Mouse (Mus musculus) kidney, embryonic 16.5 days (tissue): ENCODE measurements around the gene Cd36. TPM values are rescaled to one million over a fixed set of nuclear protein-coding genes. Genes with fewer than 3 reads are reported as not detected.
"Not testable (repeated sequence)": the region's sequence is repeated elsewhere in the genome, so short reads cannot be mapped to it uniquely, and the experiment has no call there.

ENCODE experiments used
- ATAC-seq: fragments of 200-750 bp; cut with Nextera tagmentation; 2 replicates; pipeline ENCODE4 v1.8.0; 2017; ENCODE audit warnings: moderate TSS enrichment; ENCODE audit not compliant: low FRiP score, low TSS enrichment
- H3K27ac ChIP-seq: fragments of 300-500 bp; sonication (generic); 2 replicates; pipeline ENCODE4 v1.5.1; 2014; ENCODE audit warnings: low read length
- H3K27me3 ChIP-seq: fragments of 300-500 bp; sonication (generic); 2 replicates; pipeline ENCODE4 v1.6.1; 2014; ENCODE audit warnings: low read length, control low read depth, mixed read lengths; ENCODE audit not compliant: insufficient read depth
- H3K36me3 ChIP-seq: fragments of 300-500 bp; sonication (generic); 2 replicates; pipeline ENCODE4 v1.6.1; 2014; ENCODE audit warnings: low read length, control low read depth, mixed read lengths; ENCODE audit not compliant: insufficient read depth
- H3K4me1 ChIP-seq: fragments of 300-500 bp; sonication (generic); 2 replicates; pipeline ENCODE4 v1.6.1; 2014; ENCODE audit warnings: low read length, control low read depth, mixed read lengths; ENCODE audit not compliant: insufficient read depth
- H3K4me2 ChIP-seq: fragments of 300-500 bp; sonication (generic); replicated peaks from 2 replicates; pipeline ENCODE4 v1.6.1; 2014; ENCODE audit warnings: low read depth, low read length
- H3K4me3 ChIP-seq: fragments of 300-500 bp; sonication (generic); 2 replicates; pipeline ENCODE4 v1.5.1; 2014; ENCODE audit warnings: mild to moderate bottlenecking, low read length
- H3K9ac ChIP-seq: fragments of 300-500 bp; sonication (generic); replicated peaks from 2 replicates; pipeline ENCODE4 v1.6.1; 2014; ENCODE audit warnings: low read length
- H3K9me3 ChIP-seq: fragments of 300-500 bp; sonication (generic); 2 replicates; pipeline ENCODE4 v1.6.1; 2016; ENCODE audit warnings: low read length, control low read depth
- WGBS: fragments of 180-500 bp; shearing (Covaris S2); extraction: QIAGEN DNeasy Blood & Tissue Kit; methylation state at CpG from one replicate; pipeline ENCODE4 v1.1.7; 2014; 5-methylcytosine and 5-hydroxymethylcytosine counted together
- polyA plus RNA-seq: library from polyadenylated mRNA; unstranded; fragments of >200 nt; fragmentation: Nextera tagmentation; extraction: Ambion mirVana; gene quantifications from 2 replicates; pipeline ENCODE4 v1.2.1, GENCODE M21; 2015

Cd36 gene
- polyA plus RNA-seq: 10.1 and 12.7 TPM in 2 replicates

- no peak within 1 kb of the TSS for H3K27ac ChIP-seq
- ATAC-seq: no peak; the same call in 1 of the 2 replicates
- peaks cover 5% of the 10 kb centered on the region; the same call in 1 of the 2 replicates for H3K4me1 ChIP-seq
- no peak within 1 kb of the TSS for H3K4me3 ChIP-seq
- H3K4me2 ChIP-seq: 0 out of 2 replicates have a peak within 1 kb of the TSS, but pooled peaks have one; percentile 10
- no peaks in the 10 kb centered on the region for H3K27me3 ChIP-seq
- H3K36me3 ChIP-seq: no peaks in the 10 kb centered on the region
- no peaks in the 10 kb centered on the region for H3K9me3 ChIP-seq
- no peak within 1 kb of the TSS; the same call in 1 of the 2 replicates for H3K9ac ChIP-seq
- 20% methylated on average over 5 of the region's 5 CpGs for WGBS
Observed at GRCm38 (mm10) chr5:17888598-17888997, at the start of gene Cd36. Gene Cd36, minus strand, starts transcription at chr5:17888801.

- Histone ChIP-seq H3K27ac (no peak overlapping the region), H3K9me3 (no peaks in the 10 kb centered on the region), H3K36me3 (no peaks in the 10 kb centered on the region), H3K4me3 (no peak overlapping the region), H3K4me2 (no peak overlapping the region), H3K27me3 (no peaks in the 10 kb centered on the region), H3K4me1 (no peaks in the 10 kb centered on the region), H3K9ac (no peak overlapping the region)
- WGBS: 73% methylated on average over 1 of the region's 1 CpGs
- ATAC-seq: no peak
Observed at GRCm38 (mm10) chr5:17934501-17934900, 45.9 kb upstream of the Cd36 start.

GRCm38 (mm10) chr5:17931588-17931987 is 43.0 kb upstream of the Cd36 start:
- H3K4me1 ChIP-seq, H3K36me3 ChIP-seq, H3K4me3 ChIP-seq, ATAC-seq, H3K27ac ChIP-seq, H3K9me3 ChIP-seq, H3K4me2 ChIP-seq, H3K9ac ChIP-seq, H3K27me3 ChIP-seq: not testable (repeated sequence)
- WGBS: 97% methylated on average over 2 of the region's 2 CpGs

GRCm38 (mm10) chr5:17929006-17929567 is 40.5 kb upstream of the Cd36 start:
- 0 out of 2 replicates have a peak, but pooled peaks have one; percentile 42 for ATAC-seq
- Histone ChIP-seq H3K36me3 (no peaks in the 10 kb centered on the region), H3K27ac (no peak overlapping the region), H3K27me3 (no peaks in the 10 kb centered on the region), H3K4me1 (peaks cover 15% of the 10 kb centered on the region), H3K9ac (no peak overlapping the region), H3K4me2 (no peak overlapping the region), H3K4me3 (no peak overlapping the region), H3K9me3 (no peaks in the 10 kb centered on the region)
- WGBS: 43% methylated on average over 7 of the region's 7 CpGs

- no peak overlapping the region for H3K27ac ChIP-seq
- H3K9me3 ChIP-seq: no peaks in the 10 kb centered on the region
- H3K36me3 ChIP-seq: no peaks in the 10 kb centered on the region
- peaks cover 17% of the 10 kb centered on the region for H3K4me1 ChIP-seq
- no peak overlapping the region for H3K4me2 ChIP-seq
- no peak overlapping the region for H3K9ac ChIP-seq
- peak; percentile 68 for ATAC-seq
- H3K27me3 ChIP-seq: no peaks in the 10 kb centered on the region
- H3K4me3 ChIP-seq: no peak overlapping the region
- 31% methylated on average over 4 of the region's 4 CpGs for WGBS
Observed at GRCm38 (mm10) chr5:17928471-17928870, 39.9 kb upstream of the Cd36 start.

GRCm38 (mm10) chr5:17924085-17924518 is 35.5 kb upstream of the Cd36 start:
- Histone ChIP-seq H3K9ac (no peak overlapping the region), H3K27me3 (no peaks in the 10 kb centered on the region), H3K4me2 (no peak overlapping the region), H3K9me3 (no peaks in the 10 kb centered on the region), H3K4me3 (no peak overlapping the region), H3K27ac (peak overlapping the region; percentile 54; the same call in 1 of the 2 replicates), H3K4me1 (peaks cover 19% of the 10 kb centered on the region), H3K36me3 (no peaks in the 10 kb centered on the region)
- ATAC-seq: peak; percentile 86
- 24% methylated on average over 2 of the region's 2 CpGs for WGBS

GRCm38 (mm10) chr5:17923648-17924047 is 35.0 kb upstream of the Cd36 start:
- Histone ChIP-seq H3K9ac (no peak overlapping the region), H3K27me3 (no peaks in the 10 kb centered on the region), H3K27ac (peak overlapping the region; percentile 8; the same call in 1 of the 2 replicates), H3K4me3 (no peak overlapping the region), H3K4me2 (no peak overlapping the region), H3K36me3 (no peaks in the 10 kb centered on the region), H3K9me3 (no peaks in the 10 kb centered on the region), H3K4me1 (peaks cover 19% of the 10 kb centered on the region)
- WGBS: 71% methylated on average over 3 of the region's 3 CpGs
- peak; percentile 77; the same call in 1 of the 2 replicates for ATAC-seq

GRCm38 (mm10) chr5:17918966-17919365 is 30.4 kb upstream of the Cd36 start:
- no peak overlapping the region for H3K27ac ChIP-seq
- no peak overlapping the region for H3K4me2 ChIP-seq
- 64% methylated on average over 5 of the region's 5 CpGs for WGBS
- no peak overlapping the region for H3K9ac ChIP-seq
- H3K9me3 ChIP-seq: no peaks in the 10 kb centered on the region
- ATAC-seq: no peak
- H3K4me1 ChIP-seq: peaks cover 4% of the 10 kb centered on the region
- no peak overlapping the region for H3K4me3 ChIP-seq
- H3K27me3 ChIP-seq: no peaks in the 10 kb centered on the region
- no peaks in the 10 kb centered on the region for H3K36me3 ChIP-seq

- Histone ChIP-seq H3K27me3 (no peaks in the 10 kb centered on the region), H3K4me2 (no peak overlapping the region), H3K4me3 (no peak overlapping the region), H3K4me1 (no peaks in the 10 kb centered on the region), H3K9me3 (no peaks in the 10 kb centered on the region), H3K9ac (no peak overlapping the region), H3K36me3 (no peaks in the 10 kb centered on the region), H3K27ac (no peak overlapping the region)
- WGBS: 50% methylated on average over 7 of the region's 7 CpGs
- no peak for ATAC-seq
Observed at GRCm38 (mm10) chr5:17904766-17905165, 16.2 kb upstream of the Cd36 start.

DNA sequence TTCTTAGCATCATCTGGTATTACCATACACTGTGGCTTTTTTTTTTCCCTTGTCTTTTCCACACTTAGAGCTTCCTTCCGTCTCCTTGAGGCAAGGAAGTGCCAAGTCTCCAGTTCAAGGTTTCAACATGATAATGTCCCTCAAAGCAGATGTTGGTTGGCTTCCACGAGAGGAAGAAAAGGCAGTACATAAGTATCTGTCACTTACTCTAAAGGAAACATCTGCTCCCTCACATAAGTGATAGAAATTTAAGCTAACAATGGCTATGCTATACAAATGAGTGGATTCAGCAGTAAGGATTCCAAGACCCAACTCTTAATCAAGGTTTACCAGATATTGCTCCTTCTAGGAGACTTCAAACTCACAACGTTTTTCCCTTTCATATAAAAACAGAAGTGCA is 10.3 kb upstream of the Cd36 start:
- no peaks in the 10 kb centered on the region for H3K27me3 ChIP-seq
- no peaks in the 10 kb centered on the region for H3K36me3 ChIP-seq
- H3K4me3 ChIP-seq: no peak overlapping the region
- H3K4me2 ChIP-seq: no peak overlapping the region
- WGBS: 45% methylated on average over 3 of the region's 3 CpGs
- no peak for ATAC-seq
- H3K9me3 ChIP-seq: no peaks in the 10 kb centered on the region
- H3K4me1 ChIP-seq: no peaks in the 10 kb centered on the region
- no peak overlapping the region for H3K27ac ChIP-seq
- H3K9ac ChIP-seq: no peak overlapping the region
